Mouse (Mus musculus) cerebellum, adult 2 months (tissue): Measurements from ENCODE around the gene Zfp612.

Experiments used
- CTCF ChIP-seq: fragments of 200-500 bp; IDR thresholded peaks from 2 replicates; pipeline ENCODE4 v1.5.1; 2011; ENCODE audit warnings: low read depth, mild to moderate bottlenecking, control low read depth, low read length, moderate library complexity, borderline replicate concordance; ENCODE audit not compliant: insufficient read depth
- POLR2A ChIP-seq: fragments of 200-500 bp; IDR thresholded peaks from 2 replicates; pipeline ENCODE4 v1.6.1; 2011; ENCODE audit warnings: low read length, control low read depth, borderline replicate concordance; ENCODE audit not compliant: insufficient read depth

GRCm38 (mm10) chr8:110051208-110051607 lies 28.3 kb upstream of the Zfp612 start:
- TF ChIP-seq CTCF = no peak
- no peak for TF ChIP-seq POLR2A
